Mouse (Mus musculus) WW6 (cell line): ENCODE measurements at regions not wholly inside any gene's neighbourhood (a gene's known extent, or its start where the extent isn't known, plus 50 kb on each side); places are given as distances from the start of the nearest gene placed in this dataset.

Experiments
- DNase-seq: peaks from one replicate; pipeline ENCODE4 v3.0.0-alpha.2; 2013; ENCODE audit warnings: low read depth, low spot score

DNA sequence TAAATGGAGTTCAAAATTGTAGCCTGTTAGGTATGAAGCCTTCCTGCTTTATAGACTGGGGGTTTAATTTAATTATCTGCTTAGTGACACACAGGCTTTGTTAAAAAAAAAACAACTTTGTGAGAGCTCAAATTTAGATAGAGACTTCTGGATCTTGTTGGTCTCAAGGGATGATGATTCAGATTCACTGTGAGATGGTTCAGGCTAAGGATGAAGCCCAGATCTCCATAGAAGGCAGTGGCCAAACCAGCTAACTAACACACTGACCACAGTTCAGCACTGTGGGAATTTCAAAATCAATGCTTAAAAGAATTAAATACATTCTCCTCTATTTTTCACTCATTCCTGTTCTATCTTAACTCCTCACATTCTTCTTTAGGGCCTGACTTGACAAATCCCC is 395.7 kb upstream of the Zeb2 start:
- no peak for DNase-seq

DNA sequence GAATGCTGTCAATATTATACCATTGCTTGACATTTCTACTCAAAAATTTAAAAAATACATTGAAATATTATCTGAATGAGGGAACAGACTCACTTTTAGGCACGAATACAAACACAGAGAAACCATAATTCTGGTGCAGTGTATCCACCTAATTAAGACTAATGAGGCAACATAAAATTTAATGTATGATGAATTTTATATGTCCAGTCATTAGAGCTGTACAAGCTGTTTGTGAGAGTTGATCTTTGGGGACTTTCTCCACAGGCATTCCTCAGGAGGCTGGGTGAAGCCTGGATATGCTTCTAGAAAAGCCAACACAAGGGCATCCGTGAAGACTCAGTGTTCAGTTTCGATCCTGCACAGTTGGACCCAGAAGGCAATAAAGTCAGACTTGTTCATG is 394.6 kb upstream of the Zeb2 start:
- DNase-seq: no peak

DNA sequence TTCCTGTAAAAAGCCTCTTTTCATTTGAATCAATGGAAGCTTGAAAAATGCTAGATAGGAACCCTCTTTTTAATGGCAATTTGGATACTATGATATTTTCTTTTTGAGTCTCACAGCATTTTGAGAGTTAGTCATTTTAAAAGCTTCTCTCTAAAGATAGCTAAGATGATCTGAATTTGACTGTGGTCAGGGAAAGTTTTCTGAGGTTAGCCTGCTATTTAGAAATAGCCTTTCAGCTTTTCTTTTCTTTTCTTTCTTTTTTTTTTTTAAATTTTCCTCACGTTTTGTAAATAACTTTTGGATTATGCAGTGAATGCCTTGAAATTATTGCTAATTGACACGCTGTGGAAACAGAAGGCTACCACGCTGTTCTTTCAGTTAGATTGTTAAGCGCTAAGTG is 387.3 kb upstream of the Zeb2 start:
- DNase-seq: no peak

DNA sequence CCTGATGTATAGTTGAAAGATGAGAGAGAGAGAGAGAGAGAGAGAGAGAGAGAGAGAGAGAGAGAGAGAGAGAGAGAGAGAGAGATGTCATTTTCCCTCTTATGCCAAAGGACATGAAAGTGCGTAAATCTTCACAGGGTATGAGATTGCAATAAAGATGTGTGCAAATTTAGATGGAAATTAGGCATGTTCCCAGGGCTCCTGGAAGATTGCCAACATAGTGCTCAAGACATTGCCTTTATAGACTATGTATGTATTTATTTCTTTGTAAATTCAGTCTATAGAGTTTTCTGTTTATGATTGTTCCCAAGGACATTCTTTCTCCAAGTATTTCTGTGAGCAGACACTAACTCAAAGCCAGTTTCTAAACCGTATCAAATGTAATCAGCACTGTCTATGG is 376.5 kb upstream of the Zeb2 start:
- DNase-seq: no peak

DNA sequence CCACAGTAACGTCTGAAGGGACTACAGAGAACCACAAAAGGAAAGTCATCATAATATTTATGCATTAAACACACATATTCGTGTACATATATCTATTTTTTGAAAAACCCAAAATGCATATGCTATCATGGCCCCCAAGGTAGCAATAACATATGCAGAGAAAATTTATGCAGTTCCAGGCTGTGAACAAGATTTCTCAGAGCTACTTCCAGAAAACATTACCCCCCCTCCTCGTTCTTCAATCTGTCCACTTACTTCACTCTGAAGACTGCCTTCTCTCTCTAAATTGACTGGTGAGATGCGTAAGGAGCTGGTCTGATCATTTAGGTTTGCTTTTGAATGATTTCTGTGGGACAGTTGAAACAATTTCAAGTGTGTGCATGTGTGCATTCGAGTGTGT is 369.3 kb upstream of the Zeb2 start:
- DNase-seq: no peak

DNA sequence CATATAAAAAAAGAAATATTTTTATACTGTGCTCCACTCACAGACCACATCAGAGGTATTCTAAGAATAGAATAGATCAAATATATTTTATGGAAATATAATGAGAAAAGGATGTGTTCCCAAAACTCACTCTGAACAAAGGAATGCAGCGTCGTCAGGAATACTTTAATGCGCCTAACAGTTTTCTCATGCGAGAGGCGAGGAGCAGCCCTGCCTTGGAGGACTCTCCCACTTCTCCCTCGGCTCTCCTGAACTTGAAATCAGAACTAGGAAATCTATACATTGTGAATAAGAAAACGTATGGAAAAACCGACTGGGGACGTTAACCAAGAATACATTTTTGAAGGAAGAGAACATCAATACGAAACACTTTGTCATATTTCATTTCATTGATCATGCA is 368.3 kb upstream of the Zeb2 start:
- no peak for DNase-seq

DNA sequence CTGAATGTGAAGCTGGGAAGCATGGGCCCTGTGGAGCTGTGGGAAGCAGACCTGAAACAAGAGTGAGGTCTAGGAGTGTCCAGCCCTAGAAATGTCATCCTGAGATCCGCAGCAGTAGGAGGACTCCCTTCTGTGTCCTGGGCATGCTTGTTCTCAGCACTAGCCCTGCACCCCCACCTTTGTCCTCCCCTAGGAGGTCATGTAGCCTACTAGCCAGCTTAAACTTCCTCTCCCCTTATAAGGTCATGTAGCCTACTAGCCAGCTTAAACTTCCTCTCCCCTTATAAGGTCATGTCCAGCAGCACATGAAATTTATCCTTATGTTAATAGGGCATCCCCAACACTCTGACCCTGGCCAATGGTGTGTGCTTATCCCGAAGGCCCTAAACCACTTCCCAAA is 363.5 kb upstream of the Zeb2 start:
- no peak for DNase-seq

DNA sequence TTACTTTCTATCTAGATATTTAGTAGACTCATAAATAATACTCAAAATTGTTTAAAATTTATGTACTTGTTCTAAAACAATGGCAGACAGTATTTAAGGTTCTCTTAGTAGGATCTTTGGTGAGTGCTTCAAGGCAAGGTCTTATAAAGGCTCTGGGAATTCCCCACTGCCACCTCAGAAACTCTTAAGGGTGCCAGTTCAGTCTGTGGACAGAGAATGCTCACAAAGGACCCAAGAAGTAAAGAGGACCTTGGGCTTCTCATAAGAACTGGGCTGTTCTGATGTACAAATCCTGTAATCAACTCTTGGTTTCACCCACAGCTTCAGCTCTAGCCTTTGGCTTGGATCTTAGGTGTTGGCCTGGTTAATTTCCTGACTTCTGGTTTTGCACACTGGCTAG is 358.8 kb upstream of the Zeb2 start:
- DNase-seq: no peak

DNA sequence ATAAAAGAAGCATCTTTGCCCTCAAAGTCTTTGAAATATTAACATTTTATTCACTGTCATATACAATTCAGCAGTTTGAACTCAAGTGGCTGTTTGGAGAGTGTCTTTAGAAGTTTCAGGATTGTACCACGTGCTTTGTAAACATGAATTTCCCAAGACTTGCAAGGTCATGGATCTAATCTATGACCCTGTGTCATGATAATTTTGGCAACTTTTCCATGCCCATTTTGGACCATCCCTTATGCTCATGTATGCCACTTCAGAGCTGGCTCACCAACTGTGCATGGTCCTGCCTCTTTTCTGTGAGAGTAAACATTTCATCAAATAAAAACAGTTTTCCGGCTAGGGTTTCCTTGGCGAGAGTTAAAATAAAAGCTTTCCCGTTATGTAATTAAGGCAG is 347.1 kb upstream of the Zeb2 start:
- DNase-seq: no peak

DNA sequence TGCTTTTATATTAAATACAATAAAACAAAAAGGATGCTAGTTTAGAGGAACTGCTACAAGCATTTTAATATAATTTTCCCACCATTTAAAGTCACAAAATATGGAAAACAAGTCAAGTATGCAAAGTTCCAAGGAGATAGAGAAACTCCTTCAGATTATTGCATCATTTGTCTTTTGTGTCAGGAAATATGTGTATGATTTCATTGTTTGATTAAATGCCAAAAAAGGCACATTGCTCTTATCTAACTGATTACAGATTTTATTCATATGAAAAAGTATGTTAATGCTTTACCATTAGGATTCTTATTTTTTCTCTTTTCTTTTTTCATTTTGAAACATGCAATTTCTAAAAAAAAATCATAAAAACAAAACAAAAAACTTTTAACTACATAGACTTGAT is 342.2 kb upstream of the Zeb2 start:
- no peak for DNase-seq

DNA sequence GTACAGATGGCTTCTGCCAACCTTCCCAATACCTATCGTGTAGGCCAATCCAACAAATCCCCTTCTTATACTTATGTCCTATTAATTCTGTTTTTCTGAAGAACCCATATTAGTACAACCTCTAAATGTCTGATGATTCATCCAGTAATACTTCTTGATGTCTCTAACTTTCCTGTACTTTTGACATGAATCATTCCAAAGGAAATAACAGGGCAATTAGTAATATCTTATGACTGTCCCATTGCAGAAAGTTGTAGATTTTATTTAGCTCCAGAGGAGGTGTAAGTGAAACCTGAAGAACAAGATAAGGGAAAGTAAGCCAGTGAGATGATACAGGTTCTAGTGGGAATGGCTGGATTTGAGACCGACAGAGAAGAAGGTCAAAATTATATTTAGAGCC is 337.6 kb upstream of the Zeb2 start:
- DNase-seq: no peak

DNA sequence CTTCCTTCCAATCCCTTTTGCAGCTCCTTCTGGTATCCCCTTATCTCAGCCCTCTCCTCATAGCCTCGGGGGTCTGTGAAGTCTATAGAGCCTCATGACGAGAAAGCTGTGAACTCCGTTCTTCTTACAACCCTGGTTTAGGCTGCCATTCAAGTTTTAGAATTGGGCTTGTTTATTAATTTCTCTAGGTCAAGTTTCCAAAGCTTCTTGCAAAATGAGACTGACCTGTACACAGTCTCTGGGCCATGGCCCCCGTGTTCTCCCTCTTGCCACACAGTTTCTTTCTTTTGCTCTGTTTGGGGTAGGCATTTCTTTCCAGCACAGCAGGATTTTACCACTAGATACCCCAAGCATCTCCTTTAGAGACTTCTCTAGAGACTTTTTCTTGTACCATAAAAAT is 322.0 kb upstream of the Zeb2 start:
- no peak for DNase-seq

DNA sequence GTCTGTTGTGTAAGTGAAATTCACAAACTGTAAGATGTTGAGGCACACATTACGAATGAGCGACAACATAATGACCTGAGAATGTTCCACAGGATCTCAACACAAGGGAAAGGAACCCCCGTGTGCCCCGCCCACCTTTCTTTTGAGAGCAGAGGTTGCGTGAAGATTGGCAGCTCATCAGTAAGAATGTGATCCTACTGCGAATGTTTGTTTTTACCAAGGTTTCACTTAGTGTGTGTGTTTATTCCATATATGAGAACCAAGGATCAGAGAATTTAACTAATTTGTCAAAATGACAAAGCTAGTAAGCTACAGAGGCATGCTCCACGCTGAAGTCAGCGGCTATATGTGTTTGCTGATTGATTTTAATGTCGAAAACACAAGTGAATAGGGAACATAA is 321.5 kb upstream of the Zeb2 start:
- no peak for DNase-seq

DNA sequence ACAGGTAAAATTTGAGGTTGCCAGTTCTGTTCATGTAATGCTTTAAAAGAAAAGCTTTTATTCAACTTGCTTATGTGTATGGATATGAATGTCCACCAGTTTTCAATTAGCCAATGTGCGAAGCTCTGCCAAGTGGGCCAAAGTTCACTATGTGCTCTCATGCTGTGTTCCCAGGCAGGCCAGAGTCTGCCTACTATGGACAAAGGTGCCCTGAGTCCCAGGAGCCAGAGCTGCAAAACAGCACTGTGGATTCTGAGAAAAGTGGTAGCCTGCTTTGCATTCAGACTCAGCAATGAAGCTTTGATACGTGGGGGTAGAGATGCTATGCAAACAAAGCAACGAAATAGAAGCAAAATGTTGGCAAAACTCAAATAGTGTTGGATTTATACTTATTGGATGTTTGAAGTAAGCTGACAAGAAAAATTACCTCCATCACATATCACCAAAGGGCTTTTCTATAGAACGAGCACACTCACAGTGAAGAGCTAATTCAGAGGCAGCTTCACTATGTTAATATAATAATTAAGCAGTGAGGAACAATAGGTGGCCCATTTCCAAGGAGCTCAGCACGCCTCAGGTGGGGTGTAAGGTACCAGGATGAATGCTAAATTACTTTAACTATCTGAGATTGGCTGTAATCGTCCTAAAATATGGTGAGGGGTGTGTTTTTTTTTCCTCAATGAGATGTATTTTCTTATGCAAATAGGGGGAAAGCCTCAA is 318.2 kb upstream of the Zeb2 start:
- DNase-seq: no peak

DNA sequence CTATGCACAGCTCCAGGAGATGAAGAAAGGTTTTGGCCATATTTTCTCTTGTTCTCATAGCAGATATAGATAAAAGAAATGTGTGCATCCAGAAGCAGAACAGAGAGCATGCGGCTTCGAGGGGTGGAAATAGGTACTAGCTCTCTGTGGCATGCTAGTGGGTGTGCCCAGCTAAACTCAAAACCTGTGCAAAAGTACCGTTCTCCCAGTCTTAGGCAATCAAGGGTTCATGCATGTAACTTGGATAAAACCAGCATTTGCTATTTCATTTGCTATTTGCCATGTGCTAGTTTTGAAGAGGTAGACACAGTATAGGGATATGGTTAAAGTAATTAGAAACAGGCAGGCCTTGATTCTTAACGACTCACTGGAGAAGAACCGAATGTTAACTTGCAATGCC is 317.6 kb upstream of the Zeb2 start:
- DNase-seq: no peak

DNA sequence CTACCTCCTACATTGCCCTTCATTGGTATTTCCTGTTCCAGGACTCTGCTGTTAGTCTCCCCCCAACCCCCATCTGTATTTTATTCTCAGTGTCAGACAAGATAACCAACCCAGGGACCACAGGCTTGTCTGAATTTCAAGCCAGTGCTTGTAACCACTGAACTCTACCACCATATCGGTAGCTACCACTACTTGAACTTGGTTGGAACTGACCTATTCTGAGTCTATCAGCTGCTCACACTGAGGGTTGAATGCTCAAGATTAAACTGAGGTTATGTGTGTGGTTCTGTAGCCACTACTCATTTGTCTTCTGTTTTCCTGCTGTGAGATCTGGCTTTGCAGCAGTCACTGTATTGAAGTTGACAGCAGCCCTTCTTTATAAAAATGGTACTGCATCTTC is 317.0 kb upstream of the Zeb2 start:
- DNase-seq: no peak

DNA sequence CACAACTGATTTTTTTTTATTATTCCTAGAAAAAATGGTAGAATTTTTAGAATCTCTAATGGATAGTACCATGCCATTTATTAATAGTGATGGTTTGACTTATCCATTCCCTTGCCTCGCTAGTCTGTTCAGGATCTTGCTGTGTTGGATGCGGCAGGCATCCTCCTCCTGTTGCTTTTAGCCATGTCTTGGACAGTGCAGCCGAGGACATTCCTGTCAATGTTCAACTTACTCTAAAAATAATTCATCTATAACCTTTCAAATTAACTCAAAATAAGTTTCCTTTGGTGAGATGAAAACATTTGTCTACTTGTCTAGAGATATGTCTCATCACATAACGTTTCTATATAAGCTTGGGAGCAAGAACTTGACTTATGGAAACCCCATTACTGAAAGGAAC is 314.2 kb upstream of the Zeb2 start:
- DNase-seq: no peak

DNA sequence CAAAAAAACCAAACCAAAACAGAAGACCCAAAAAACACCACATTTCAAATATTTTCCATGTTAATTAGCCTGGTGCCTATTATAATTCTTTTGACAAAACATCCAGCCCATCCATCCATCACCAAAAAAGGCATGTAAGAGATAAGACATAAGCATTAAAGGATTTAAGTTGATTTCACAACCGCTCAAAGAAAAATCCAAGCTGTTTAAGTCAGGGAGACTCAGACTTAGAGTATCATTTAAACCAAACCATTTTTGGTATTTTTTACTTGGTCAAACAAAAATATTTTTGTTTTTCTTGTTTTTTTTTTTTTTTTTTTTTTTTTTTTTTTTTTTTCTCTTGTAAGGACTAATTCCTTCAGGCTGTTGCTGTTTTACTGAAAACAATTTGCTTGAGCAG is 304.6 kb upstream of the Zeb2 start:
- no peak for DNase-seq

DNA sequence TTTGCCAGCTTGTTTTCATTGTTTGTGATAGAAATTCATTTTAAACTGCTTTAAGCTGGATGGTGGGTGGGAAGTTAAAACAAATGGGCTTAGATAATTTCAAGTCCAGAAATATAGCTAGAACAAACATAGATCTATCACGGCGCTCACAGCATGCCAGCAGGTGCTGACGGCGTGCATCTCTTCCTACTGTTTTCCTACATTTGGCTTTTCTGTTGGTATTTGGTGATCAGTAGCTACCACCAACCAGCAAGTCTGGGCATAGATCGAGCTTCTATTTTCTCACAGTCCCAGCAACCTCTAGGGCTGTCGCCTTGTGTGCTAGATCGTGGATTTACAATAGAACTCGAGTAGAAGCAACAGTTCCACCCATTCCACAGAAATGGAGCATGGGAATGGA is 290.9 kb upstream of the Zeb2 start:
- DNase-seq: no peak

DNA sequence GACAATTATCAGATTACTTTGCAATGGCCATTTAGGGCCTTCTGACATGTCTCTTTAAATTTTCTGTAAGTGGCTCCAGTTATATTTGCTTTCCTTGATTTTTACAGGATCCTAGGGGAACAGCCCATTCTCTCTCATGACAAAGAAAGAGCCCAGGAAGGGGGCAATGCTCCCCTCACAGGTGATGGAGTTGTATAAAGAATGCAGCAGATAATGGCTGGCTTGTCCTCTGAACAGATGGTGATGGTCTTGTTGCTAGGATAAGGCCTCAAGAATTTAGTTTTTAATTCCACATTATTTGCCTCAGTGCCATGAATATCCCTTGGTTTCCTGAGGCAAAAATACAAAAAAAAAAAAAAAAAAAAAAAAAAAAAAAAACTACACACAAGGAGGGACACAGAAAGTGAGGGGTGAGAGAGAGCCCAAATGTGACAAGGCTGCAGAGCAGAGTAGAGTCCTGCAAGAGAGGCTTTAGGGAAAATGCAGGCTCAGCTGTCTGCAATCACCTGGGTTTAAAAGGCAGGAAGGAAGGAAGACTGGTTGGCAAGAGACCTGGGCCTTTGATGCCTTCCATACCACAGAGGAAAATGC is 272.8 kb upstream of the Zeb2 start:
- DNase-seq: no peak

DNA sequence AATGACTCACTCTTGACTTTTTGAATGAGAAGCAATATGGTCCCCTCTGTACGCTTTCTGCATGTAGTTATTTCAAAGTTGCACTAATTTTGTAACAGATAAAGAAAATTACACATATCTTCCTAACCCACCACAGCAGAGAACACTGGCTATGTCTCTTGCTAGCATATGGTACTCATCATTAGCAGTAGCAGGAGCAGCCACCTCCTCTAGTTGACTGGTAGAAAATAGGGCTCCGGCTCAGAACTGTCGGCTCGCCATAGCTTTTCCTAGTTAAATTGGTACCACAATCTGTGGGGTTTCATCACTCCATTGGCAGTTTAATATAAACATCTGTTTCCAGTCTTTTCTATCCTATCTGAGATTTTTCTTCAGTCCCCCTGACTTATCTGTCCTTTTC is 254.1 kb upstream of the Zeb2 start:
- no peak for DNase-seq

DNA sequence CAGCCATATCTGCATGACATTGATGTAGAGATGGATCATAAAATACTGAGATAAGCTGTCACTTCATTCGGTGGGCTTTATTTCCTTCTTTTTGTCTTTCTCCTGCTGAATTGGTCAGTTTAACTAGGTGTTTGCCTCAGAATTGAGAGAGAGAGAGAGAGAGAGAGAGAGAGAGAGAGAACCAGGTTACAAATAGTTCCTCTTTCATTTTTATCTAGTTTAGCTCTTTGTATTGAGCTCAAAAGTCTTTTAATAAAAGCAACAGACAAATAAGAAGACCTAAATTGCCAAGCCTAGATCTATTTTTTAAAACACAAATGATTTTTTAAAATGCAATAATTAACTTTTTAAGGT is 253.4 kb upstream of the Zeb2 start:
- DNase-seq: no peak

DNA sequence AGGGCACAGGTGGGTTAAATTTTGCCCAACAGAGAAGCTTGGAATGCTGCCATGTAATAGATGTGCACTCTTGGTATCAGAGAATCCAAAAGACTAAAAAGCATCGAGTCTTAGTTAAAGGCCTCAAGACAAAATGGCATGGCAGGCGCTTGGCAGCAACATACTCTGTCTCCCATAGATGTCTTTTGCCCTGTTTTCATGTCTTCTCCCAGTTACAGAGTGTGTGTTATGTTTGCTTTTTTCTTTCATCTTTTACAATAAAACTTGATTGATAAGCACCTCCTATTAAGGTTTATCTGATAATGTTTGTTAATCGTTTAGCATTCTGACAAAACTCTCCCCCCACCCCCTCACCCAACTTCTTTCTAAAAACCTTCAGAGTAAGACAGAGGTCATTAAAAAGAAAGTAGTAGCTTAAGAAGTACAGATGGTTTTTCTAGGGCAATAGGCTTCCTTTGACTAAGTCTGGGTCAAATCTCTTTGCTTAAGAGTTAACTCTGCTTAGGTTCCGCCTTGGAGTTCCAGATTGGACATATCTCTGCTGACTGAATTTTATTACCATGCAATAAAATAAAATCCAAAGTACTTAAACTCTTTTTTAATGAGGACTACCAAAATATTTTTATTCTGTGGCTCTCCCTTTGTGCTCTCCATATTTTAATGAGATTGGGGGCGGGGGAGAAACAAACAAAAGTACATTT is 252.9 kb upstream of the Zeb2 start:
- DNase-seq: no peak

DNA sequence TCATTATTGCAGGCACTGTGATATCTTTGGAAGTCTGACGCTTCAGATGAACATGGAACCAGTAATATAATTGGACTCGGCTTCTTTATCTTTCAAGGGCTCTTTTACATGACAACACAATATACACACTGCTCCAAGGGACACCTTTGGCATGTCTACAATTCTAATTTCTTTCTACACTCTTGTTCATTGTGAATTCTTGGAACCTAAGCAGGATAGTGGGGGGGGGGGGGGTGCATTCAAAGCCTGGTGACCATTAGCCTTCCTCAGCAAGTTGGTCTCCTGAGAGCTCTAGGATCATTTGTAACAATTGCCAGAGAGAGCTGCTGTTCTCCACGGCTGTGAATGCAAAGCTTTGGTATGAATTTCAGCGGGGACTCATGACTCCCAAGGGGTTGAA is 252.2 kb upstream of the Zeb2 start:
- no peak for DNase-seq
